Mouse (Mus musculus): ENCODE data around the gene Ryr2. TPM values are rescaled to one million over a fixed set of nuclear protein-coding genes. Genes with fewer than 3 reads are reported as not detected.
"Not testable (repeated sequence)": the region's sequence is repeated elsewhere in the genome, so short reads cannot be mapped to it uniquely, and the experiment has no call there.

The Ryr2 gene
- total RNA-seq, 1 experiment from 2014 or later, result not detected

DNA sequence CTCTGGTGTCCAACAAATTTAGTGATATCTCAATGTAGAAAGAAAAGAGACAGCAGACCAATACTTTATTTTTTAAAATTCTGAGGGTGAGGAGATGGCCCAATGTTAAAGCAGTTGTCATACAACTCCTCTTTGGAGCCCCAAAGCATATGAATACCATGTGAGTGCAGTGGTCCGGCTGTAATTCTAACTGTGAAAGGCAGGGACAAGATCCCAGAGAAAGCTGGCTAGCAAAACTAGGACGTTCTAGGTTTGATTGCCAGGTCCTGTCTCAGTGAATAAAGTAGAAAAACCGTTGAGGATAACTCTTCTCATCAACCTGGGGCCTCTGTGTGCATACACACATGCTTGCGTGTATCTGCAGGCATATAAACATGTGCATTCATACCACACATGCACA, 106.9 kb downstream of the Ryr2 start:
- ATAC-seq (replicated peaks in 1 of 2; ENCODE audit: insufficient read depth in 1 of 2, low FRiP score in 2 of 2, low TSS enrichment in 1 of 2, low read depth in 1 of 2, poor library complexity in 2 of 2, severe bottlenecking in 2 of 2), result no peak

GRCm38 (mm10) chr13:11997366-11997765, 109.4 kb downstream of the Ryr2 start:
- ATAC-seq (replicated peaks in 1 of 2; ENCODE audit: insufficient read depth in 1 of 2, low FRiP score in 2 of 2, low TSS enrichment in 1 of 2, low read depth in 1 of 2, poor library complexity in 2 of 2, severe bottlenecking in 2 of 2), result no peak

DNA sequence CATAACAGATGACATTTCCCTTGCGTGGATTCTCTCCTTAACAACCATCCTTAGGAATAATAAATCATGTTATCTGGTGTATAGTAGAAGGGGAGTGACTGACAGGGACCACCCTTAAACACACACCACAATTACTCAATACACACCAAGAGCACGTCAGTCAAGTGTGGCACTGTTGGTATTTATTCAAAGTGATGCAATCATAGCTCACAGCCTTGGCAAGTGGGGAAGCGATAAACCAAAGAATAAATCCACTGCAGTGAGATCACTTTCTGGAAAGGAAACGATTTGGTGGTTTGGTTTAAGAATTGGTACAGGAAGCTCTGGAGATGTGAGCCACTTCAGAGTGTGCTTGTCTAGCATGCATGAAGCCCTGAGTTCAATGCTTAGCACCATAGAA, 119.2 kb downstream of the Ryr2 start:
- ATAC-seq (replicated peaks in 1 of 2; ENCODE audit: insufficient read depth in 1 of 2, low FRiP score in 2 of 2, low TSS enrichment in 1 of 2, low read depth in 1 of 2, poor library complexity in 2 of 2, severe bottlenecking in 2 of 2), result no peak

DNA sequence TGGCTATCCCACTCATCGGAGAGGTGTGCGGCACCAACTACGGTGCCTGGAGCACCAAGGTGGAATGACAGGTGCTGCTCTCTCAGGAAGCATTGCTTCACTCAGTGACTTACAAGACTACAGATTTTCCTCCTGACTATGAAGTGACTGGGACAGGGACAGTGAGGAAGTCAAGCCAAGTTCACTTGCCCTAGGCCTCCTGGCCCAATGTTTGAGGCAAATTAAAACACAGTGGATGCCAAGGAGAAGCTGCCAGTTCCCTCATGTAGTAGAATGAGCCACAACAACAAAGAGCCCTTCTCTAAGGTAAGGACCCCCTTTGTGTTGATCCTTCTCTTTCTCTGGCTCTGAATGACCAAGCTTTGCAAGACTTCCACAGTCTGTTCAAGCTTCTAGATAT, 121.7 kb downstream of the Ryr2 start:
- no peak for ATAC-seq (replicated peaks in 1 of 2; ENCODE audit: insufficient read depth in 1 of 2, low FRiP score in 2 of 2, low TSS enrichment in 1 of 2, low read depth in 1 of 2, poor library complexity in 2 of 2, severe bottlenecking in 2 of 2)

DNA sequence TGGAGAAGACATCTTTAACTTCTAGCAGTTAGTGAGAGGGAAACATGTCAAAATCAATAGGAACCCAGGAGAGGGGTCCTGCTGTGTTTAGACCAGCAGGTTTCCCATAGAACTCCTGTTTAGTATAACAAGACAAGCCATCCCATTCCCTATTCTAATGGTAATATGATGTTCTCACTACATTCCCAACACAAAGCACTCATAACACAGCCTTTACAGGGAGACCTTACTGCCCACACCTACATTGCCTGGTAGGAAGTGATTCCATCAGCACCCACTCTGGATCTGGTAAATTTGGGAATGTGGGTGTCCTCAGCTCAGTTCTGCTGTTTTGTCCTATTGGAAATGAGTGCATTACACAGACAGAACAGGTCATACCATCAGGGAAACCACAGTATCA, 127.7 kb downstream of the Ryr2 start:
- ATAC-seq (replicated peaks in 1 of 2; ENCODE audit: insufficient read depth in 1 of 2, low FRiP score in 2 of 2, low TSS enrichment in 1 of 2, low read depth in 1 of 2, poor library complexity in 2 of 2, severe bottlenecking in 2 of 2), result no peak

- ATAC-seq (replicated peaks in 1 of 2; ENCODE audit: insufficient read depth in 1 of 2, low FRiP score in 2 of 2, low TSS enrichment in 1 of 2, low read depth in 1 of 2, poor library complexity in 2 of 2, severe bottlenecking in 2 of 2), result no peak
These were observed 128.4 kb downstream of the Ryr2 start for GRCm38 (mm10) chr13:11978359-11978758.

GRCm38 (mm10) chr13:11977606-11978005, 129.1 kb downstream of the Ryr2 start:
- ATAC-seq (replicated peaks in 1 of 2; ENCODE audit: insufficient read depth in 1 of 2, low FRiP score in 2 of 2, low TSS enrichment in 1 of 2, low read depth in 1 of 2, poor library complexity in 2 of 2, severe bottlenecking in 2 of 2), result no peak

DNA sequence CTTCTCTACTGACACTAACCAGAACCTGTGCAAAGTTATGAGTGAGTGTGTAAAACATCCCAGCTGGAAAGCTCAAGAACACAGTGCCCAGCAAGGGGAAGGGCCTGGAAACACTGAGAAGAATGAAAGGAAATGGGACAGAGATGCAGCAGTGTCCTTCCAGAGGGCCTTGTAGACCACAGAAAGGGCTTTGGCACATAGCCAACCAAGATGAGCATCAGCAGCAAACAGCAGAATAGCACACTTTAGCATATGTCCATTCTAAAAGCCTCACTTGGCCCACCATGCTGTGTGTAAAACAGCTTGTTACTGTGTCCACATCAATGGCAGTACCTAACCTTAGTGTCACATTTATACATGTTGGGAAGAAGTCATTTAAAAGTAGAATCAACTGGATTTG, 142.4 kb downstream of the Ryr2 start:
- no peak for ATAC-seq (replicated peaks in 1 of 2; ENCODE audit: insufficient read depth in 1 of 2, low FRiP score in 2 of 2, low TSS enrichment in 1 of 2, low read depth in 1 of 2, poor library complexity in 2 of 2, severe bottlenecking in 2 of 2)

GRCm38 (mm10) chr13:11959488-11960174, 147.1 kb downstream of the Ryr2 start:
- 0 out of 4 replicates have a peak, but pooled peaks of 1 of the 2 experiments have one; percentile 28 for ATAC-seq (replicated peaks in 1 of 2; ENCODE audit: insufficient read depth in 1 of 2, low FRiP score in 2 of 2, low TSS enrichment in 1 of 2, low read depth in 1 of 2, poor library complexity in 2 of 2, severe bottlenecking in 2 of 2)

DNA sequence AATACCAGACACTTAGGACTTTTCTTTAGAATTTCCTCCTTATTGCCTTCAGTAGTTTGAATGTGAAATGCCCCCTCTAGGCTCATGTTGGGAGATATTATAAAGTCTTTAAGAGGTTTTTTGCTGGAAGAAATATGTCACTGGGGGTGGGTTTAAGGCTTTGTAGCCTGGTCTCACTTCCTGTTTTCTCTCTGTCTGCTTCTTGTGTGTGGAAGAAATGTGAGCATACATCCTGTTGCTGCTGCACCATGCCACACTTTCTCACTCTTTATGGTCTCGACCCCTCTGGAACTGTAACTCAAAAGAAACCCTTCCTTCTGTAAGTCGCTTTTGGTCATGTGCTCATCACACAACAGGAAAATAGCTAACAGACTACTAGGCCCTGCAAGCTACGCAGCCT, 147.9 kb downstream of the Ryr2 start:
- no peak for ATAC-seq (replicated peaks in 1 of 2; ENCODE audit: insufficient read depth in 1 of 2, low FRiP score in 2 of 2, low TSS enrichment in 1 of 2, low read depth in 1 of 2, poor library complexity in 2 of 2, severe bottlenecking in 2 of 2)

GRCm38 (mm10) chr13:11958271-11958670, 148.5 kb downstream of the Ryr2 start:
- ATAC-seq (replicated peaks in 1 of 2; ENCODE audit: insufficient read depth in 1 of 2, low FRiP score in 2 of 2, low TSS enrichment in 1 of 2, low read depth in 1 of 2, poor library complexity in 2 of 2, severe bottlenecking in 2 of 2), result no peak

GRCm38 (mm10) chr13:11951951-11952350, 154.8 kb downstream of the Ryr2 start:
- ATAC-seq (replicated peaks in 1 of 2; ENCODE audit: insufficient read depth in 1 of 2, low FRiP score in 2 of 2, low TSS enrichment in 1 of 2, low read depth in 1 of 2, poor library complexity in 2 of 2, severe bottlenecking in 2 of 2), result no peak

DNA sequence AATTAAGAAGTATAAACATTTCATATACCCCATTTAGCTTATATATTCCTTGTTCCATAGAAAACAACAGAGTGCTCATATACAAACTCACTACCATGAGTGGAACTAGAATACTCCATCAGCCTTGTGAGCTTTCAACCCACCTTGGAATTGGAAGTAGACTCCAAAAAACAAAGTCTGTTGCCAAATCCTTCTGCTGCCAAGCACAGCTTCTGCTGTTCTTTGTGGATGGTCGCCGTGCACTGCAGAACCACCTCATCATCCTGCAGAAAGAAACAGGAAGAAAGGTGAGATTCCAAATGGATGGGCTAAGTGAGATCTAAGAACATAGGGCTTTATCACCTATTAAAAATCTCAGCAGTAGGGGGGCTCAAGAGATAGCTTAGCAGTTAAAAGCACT, 161.0 kb downstream of the Ryr2 start:
- no peak for ATAC-seq (replicated peaks in 1 of 2; ENCODE audit: insufficient read depth in 1 of 2, low FRiP score in 2 of 2, low TSS enrichment in 1 of 2, low read depth in 1 of 2, poor library complexity in 2 of 2, severe bottlenecking in 2 of 2)

DNA sequence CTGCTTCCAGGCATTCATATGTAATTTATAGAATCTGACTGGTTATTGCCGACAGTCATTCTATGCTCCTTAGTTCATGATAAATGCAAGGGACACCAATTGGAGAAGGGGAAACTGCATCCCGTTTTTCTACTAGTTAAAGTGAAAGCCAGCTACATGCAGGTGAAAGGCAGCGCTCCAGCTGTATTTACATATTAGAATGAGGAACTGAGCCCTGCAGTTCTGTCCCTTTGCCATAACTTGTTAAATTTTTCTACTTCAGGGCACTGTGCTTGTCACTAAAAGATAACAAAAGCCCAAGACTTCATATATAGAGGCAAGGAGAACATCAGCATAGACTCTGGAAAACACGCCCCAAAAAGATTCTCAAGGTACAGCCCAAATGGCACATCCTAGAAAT, 165.0 kb downstream of the Ryr2 start:
- ATAC-seq (replicated peaks in 1 of 2; ENCODE audit: insufficient read depth in 1 of 2, low FRiP score in 2 of 2, low TSS enrichment in 1 of 2, low read depth in 1 of 2, poor library complexity in 2 of 2, severe bottlenecking in 2 of 2), result no peak

DNA sequence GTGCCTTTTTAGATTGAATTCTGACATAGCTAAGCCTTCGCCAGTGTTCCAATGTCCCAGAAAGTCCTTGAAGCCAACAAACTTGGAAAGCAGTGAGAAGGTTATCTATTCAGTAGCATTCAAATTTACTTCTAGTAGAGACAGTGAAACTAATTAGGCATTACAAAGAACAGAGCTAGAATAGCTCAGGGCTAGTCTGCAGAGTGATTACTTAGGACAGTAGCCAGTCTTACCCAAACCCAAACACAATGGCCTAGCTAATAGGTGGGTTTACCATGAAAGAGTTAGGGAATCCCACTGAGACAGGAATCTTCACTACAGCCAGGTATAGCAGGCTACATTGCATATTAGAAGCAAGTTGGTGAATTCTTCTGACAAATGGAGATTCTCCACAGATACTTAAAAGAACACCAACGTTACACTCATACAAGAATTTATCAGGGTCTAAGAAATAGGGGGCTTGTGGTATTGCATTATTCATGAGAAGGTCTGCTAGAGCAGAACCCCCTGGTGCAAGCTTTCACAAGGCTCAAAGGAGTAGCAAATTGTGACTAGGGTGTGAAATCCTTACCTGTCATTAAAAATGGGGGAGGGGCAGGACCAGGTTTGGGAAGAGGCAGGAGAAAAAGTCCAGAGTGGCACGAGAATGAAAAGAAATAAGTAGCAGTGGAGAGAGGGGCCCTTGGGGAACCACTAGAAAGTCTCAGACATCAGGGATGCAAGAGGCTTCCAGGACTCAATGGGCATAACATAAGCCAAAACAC, 172.3 kb downstream of the Ryr2 start:
- not testable (repeated sequence) for ATAC-seq (replicated peaks in 1 of 2; ENCODE audit: insufficient read depth in 1 of 2, low FRiP score in 2 of 2, low TSS enrichment in 1 of 2, low read depth in 1 of 2, poor library complexity in 2 of 2, severe bottlenecking in 2 of 2)

DNA sequence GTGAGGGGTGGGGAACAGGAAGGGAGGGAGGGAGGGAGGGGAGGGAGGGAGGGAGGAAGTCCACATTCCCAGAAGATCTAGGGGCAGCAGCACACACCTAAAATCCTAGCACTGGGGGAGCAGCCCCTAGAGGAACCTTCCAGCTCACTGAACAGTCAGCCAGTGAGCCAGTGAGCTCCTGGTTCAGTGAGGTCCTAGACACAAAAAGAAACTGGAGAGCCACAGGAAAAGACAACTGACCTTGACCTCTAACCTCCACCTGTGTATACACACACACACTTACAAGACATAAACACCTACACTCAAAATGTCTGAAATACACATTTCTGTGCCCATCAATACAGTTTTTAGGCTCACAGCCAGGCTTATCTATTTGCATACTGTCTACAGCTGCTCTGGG, 173.4 kb downstream of the Ryr2 start:
- ATAC-seq (replicated peaks in 1 of 2; ENCODE audit: insufficient read depth in 1 of 2, low FRiP score in 2 of 2, low TSS enrichment in 1 of 2, low read depth in 1 of 2, poor library complexity in 2 of 2, severe bottlenecking in 2 of 2), result no peak

DNA sequence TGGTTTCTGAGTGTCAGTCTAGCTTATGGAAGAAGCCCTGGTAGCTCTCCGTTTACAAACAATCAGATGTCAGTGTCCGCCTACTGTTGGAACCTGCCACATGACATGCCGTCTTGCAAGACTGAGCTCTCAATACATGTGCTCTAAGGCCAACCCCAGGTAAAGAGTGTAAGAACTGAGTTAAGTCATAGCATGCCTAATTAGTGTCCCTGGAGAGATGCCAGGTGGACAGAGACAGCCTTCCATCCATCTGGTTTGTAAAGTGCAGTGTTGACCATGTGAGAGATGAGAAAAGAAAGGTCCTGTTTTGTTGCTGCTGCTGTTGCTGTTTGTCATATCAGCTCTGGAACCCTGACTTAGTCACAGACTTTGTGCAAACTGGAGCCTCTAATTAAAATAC, 178.0 kb downstream of the Ryr2 start:
- ATAC-seq (replicated peaks in 1 of 2; ENCODE audit: insufficient read depth in 1 of 2, low FRiP score in 2 of 2, low TSS enrichment in 1 of 2, low read depth in 1 of 2, poor library complexity in 2 of 2, severe bottlenecking in 2 of 2), result no peak

GRCm38 (mm10) chr13:11927727-11928126, 179.0 kb downstream of the Ryr2 start:
- ATAC-seq (replicated peaks in 1 of 2; ENCODE audit: insufficient read depth in 1 of 2, low FRiP score in 2 of 2, low TSS enrichment in 1 of 2, low read depth in 1 of 2, poor library complexity in 2 of 2, severe bottlenecking in 2 of 2), result no peak
